Mouse (Mus musculus) gastrocnemius, postnatal 36 days (tissue): ENCODE measurements around the gene Mpv17l2. TPM values are rescaled to one million over a fixed set of nuclear protein-coding genes. Genes with fewer than 3 reads are reported as not detected.

Experiments used
- DNase-seq, 2 experiments: peaks; one replicate each; pipeline ENCODE4 v3.0.0; 2022
- intact Hi-C: fragments of 180-260 bp; cut with DNase I; formaldehyde crosslinking; loops from one replicate; pipeline ENCODE4 v1.15.1; 2025
- total RNA-seq, 2 experiments: library from RNA; stranded (reverse); gene quantifications; 2 replicates each; pipeline ENCODE4 v1.2.3; 2021

Mpv17l2 gene
- total RNA-seq, 2 experiments from 2014 or later = 20.7 to 21.4 TPM

- intact Hi-C loops = no loop called here
- no peak for DNase-seq
Measured at GRCm38 (mm10) chr8:70737705-70738104, 23.0 kb downstream of the Mpv17l2 start.

GRCm38 (mm10) chr8:70730956-70731355, 29.8 kb downstream of the Mpv17l2 start:
- DNase-seq = peak in 1 of 2 experiments; percentile 2
- intact Hi-C loops = no loop called here

DNA sequence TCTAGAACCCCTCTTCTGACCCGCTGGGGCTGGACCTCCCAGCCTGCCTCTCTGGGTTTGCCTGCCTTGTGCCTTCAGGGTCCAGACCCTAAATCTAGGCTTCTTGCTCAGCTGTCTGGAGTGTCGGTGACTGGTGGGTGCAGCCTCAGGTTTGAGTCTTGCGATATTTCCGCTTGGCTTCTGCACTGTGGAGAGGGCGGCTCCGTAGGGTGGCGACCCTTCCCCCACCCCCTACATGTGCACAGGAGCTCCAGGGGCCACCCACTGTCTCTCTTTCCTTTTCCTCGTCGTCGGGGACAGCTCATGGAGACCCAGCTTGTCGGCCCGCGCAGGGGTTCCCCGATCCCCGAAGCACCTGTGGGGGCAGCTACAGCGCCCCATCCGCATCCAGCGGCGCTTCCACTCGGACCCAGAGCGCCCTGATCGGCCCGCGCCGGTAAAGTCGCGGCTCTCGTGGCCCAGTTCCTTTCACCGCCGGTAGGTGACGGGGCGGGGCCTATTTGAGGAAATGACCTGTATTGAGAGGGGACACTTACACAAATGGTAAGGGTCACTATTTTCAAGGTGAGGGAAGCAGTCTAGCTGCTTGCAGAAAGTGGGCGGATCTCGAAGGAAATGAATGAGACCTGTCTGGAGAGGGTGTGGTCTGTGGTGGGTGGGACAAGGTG, 30.8 kb downstream of the Mpv17l2 start:
- intact Hi-C loops = no loop called here
- peak in 1 of 2 experiments; percentile 2 for DNase-seq

DNA sequence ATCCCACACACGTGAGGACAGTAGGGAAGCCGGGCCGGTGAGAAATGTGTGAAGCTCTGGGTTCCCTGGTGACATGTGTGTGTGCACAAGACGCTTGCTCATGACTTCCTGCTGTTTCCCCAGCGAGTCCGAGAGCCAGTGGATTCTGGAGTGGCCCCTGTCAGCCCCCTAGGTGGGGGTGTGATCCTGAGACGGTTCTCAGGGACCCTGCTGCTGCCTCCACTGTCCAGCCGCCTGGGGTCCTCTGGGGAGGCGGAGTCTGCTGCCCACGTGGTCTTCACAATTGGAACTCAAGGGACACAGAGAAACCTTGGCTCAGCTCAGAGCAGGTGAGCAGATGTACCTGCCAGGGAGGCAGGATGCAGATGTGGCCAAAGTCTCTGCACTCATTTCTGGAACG, 34.0 kb downstream of the Mpv17l2 start:
- intact Hi-C loops = no loop called here
- peak in 1 of 2 experiments; percentile 1 for DNase-seq

DNA sequence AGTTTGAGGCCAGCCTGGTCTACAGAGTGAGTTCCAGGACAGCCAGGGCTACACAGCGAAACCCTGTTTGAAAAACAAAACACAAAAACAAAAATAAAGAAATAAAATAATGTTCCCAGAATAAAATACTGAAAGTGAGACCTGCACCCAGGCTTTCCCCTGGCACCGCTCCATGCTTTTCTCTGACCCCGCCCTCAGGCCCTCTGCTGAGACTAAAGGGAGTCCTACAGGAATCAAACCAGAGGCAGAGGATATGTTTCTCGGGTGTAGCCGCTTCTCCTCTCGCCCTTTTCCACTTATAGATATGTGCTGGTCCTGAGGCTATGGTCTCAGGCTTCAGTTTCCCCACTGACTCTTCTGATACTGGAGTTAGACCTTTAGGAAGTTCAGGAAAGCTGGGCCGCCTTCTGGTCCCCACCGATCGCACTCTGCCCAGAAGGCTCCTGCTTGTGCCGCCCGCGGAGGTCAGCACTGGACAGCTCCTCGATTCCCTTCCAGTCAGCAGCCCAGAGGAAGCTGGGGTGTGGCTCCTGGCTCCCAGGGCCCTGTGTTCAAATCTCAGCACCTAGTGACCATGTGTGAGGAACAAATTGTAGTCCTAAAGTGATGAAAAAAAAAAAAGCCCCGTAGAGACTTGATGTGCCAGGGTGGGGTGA, 34.8 kb downstream of the Mpv17l2 start:
- intact Hi-C loops = no loop called here
- DNase-seq = peak in 1 of 2 experiments; percentile 4

DNA sequence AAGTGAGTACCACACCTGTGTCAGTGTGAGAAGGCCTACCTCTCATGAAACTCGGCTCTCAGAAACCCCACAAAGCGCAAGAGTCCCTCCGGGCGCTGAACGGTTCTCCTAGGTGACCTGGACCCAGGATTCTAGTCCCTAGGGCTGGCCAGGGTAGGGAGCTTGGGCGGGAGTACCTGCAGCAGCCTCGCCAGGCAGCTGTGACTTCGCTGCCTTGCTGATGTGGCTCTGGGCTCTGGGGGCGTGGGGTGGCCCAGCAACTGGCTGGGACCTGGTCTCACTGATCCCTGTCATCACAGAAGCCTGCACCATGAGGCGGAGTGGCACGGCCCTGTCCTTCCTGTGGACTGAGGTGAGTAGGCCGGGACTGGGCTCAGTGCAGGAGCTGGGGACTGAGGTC, 36.5 kb downstream of the Mpv17l2 start:
- DNase-seq = peak in 1 of 2 experiments; percentile 1
- intact Hi-C loops = no loop called here

DNA sequence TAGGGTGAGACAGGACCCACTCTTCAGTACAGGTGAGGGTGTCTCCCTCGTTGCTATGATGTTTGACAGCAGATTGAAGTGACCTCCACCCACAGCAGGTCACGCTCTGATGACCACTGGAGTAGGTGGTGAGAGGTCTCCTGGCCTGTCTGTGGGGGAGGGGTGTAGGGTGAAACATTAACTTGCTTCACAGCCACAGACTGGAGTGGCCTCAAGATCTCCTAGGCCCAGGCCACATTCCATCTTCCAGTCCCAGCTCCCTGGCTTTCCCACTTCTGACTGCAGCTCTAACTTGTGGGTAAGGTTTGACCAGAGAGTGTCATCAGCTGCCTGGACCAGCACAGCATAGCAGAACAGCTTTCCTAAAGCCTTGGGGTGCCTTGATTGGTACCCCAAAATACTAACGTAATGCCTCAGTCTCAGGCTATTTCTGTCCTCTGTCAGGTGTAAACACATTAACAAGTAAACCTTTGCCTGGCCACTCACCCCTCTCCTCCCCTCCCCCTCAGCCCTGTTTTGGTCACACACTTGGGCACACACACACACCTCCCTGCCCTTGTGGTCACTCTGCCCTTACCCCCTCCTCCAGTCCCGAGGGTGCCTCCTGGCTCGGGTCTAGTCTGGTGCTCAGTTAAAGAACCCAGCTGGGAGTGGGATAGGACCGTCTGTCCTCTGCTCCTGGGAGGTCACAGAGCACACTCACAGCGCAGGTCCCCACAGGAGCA, 37.1 kb downstream of the Mpv17l2 start, which contains the start of gene Pde4c:
Pde4c (plus strand) TSS at position 235 of the 725 bp plus-strand sequence.
- intact Hi-C loops = no loop called here

DNA sequence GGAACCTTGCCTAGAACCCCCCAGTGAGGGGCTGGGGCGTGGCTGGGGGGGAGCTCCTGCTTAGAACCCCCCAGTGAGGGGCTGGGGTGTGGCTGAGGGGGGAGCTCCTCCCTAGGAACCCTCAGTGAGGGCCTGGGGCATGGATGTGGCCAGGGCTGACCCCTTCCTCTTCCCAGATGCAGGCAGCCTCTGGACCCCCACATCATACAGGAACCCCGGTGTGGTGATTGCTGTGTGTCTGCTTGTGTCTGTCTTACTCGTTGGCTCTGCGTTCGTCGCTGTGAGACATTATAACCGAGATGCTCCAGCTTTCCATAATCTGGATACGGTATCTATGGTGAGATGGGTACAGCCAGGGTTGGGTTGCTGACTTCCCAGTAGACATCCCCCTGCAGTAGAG, 39.1 kb downstream of the Mpv17l2 start:
- DNase-seq = peak in 1 of 2 experiments; percentile 3

More for the DNA sequence above, 37.1 kb downstream of the Mpv17l2 start, which contains the start of gene Pde4c:
- DNase-seq = peak in 1 of 2 experiments; percentile 3

GRCm38 (mm10) chr8:70720739-70721138, 40.0 kb downstream of the Mpv17l2 start:
- DNase-seq = peak; percentile 64 to 78
- intact Hi-C loops = loop anchor here (1.0 to 2.0 kb wide), 2 partner anchors 32 to 120 kb away; no protein-coding TSS in a partner anchor

More for the DNA sequence above, 39.1 kb downstream of the Mpv17l2 start:
- intact Hi-C loops = loop anchor here (2.0 kb wide), 1 partner anchor 119 kb away; no protein-coding TSS in a partner anchor

DNA sequence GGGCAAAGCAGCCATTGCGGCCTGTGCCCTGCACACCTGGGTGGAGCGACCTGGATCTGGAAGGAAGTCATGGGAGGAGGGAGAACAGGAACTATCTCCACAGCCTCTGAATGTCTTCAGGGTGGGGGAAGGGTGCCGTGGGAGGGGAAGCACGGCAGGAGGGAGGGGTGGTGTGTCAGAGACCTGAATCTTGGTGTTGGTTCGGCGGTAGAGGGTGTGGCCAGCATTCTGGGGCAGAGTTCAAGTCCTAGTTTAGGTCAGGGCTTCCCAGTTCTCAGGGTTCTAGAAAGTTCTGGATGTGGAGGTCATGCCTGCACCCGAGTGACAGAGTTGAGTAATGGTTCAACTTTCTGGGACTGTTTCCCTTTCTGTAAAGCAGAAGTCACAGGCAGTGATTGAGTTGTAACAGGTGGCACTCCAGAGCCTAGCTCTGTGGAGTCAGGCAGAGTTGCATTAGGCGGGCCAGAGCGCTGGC, 40.9 kb downstream of the Mpv17l2 start:
- peak; percentile 9 to 20 for DNase-seq
- intact Hi-C loops = loop anchor here (1.0 to 2.0 kb wide), 2 partner anchors 32 to 121 kb away; no protein-coding TSS in a partner anchor

GRCm38 (mm10) chr8:70718297-70718696, 42.4 kb downstream of the Mpv17l2 start, which contains the start of gene Gm3336:
TSS of gene Gm3336 (plus strand) at chr8:70718543.
- intact Hi-C loops = no loop called here

GRCm38 (mm10) chr8:70716521-70717400, 44.0 kb downstream of the Mpv17l2 start:
- intact Hi-C loops = no loop called here
- peak in 1 of 2 experiments; percentile 6 for DNase-seq

More at GRCm38 (mm10) chr8:70718297-70718696, 42.4 kb downstream of the Mpv17l2 start, which contains the start of gene Gm3336:
- DNase-seq = peak in 1 of 2 experiments; percentile 28

DNA sequence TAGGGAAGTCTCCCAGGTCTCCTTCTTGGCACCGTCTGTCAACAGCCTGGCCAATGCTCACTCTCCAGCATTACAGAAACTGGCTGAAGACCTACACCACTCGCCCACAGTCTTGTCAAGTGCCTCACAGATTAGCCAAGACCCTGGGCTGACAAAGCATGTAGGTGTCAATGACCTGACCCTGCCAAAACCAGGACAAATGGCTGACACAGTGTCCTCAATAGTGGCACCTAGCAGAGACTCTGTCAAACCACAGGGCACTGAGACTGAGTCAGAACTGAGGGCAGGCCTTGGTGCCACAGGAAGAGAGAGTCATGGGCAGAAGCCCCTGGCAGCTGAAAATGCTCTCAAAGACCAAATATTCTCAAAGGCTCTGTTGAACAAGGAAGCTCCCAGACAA, 45.7 kb downstream of the Mpv17l2 start:
- intact Hi-C loops = no loop called here

GRCm38 (mm10) chr8:70713991-70714390, 46.8 kb downstream of the Mpv17l2 start:
- intact Hi-C loops = no loop called here
- DNase-seq = no peak

More for the DNA sequence above, 45.7 kb downstream of the Mpv17l2 start:
- DNase-seq = peak in 1 of 2 experiments; percentile 3

DNA sequence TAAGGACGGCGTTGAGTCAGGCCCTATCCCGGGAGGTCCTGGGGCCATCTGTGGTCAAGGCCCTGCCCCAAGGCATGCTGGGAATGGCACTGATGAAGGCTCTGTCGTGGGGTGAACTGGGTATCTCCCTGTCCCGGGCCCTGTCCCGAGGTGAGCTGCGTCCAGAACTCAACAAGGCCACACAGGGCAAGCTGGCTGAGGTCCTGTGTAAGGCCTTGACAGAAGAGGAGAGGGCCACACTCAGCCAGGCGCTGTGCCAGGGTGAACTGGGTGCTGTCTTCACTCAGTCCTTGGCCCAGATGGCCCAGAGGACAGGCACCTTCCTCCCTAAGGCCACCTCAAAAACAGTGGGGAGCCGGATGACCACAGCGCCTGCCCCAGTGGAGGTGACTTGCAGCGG, 49.7 kb downstream of the Mpv17l2 start:
- DNase-seq = no peak
- intact Hi-C loops = no loop called here

DNA sequence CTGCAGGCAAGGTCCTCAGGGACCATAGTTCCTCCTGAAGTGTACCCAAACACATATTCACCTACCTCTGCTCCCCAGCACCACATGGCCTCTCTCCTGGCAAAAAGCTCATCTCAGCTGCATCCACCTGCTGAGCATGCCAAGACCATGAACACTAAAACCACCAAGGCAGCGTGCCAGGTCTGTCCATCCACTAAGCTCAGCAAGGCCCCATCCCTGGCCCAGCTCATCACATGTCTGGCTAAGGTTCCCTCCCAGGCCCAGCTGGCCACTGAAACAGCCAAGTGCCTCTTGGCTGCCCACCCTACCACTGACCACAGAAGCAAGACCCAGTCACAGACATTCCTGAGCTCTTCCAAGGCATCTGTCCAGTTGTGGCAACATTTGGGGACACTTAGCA, 50.5 kb downstream of the Mpv17l2 start:
- intact Hi-C loops = no loop called here
- DNase-seq = peak in 1 of 2 experiments; percentile 63

DNA sequence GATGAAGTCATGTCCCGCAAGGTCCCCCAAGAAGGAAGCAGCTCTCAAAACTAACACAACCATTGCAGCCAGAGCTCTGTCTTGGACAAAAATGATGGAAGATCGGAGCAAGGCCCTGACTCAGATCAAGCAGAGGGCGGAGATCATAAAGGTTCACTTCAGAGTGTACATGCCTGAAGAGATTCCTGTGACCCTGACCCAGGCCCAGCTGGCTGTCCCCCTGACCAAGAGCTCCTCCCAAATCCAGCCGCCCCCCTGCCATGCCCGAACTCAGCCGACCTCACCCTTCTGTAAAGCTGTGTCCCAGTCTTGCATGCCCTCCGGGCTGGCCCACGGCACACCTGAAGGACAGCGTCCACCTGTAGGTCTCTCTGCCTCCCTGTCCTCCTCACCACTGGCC, 51.0 kb downstream of the Mpv17l2 start:
- intact Hi-C loops = no loop called here
- no peak for DNase-seq
